Mouse (Mus musculus): ENCODE measurements around the gene Chst1. TPM values are rescaled to one million over a fixed set of nuclear protein-coding genes. Genes with fewer than 3 reads are reported as not detected.
A peak's percentile ranks its signal among the peaks of the same experiment; 100 is the strongest.

The Chst1 gene
- polyA plus RNA-seq, 1 experiment from 2014 or later: 0.15 TPM

DNA sequence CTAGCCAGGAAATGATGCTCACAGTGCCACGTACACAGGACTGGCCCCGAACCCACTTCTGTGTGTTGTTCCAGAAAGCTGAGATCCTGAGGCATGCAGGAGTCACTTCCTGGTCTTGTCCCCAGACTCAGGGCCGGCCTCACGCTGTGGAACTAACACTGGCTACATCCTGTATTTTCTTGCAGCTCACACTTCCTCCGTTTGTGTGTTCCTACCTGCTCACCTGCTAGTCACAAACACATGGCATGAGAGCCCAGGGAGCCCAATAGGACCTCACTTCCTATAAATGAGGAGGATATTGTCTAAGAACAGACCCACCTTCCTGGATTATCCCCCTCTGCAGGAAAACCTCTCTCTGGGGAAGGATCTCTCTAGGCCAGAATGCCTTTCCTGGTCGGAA, 18.5 kb downstream of the Chst1 start:
- no peak overlapping the region for H3K27ac ChIP-seq (ENCODE audit: low read length)
- 51% methylated on average over 6 of the region's 6 CpGs for WGBS (ENCODE audit: insufficient replicate concordance)
- no peak for ATAC-seq (ENCODE audit: low read depth)
- H3K4me2 ChIP-seq (ENCODE audit: low read depth, low read length): no peak overlapping the region
- H3K9ac ChIP-seq (ENCODE audit: low read depth, low read length): no peak overlapping the region
- no peak overlapping the region for H3K4me3 ChIP-seq (ENCODE audit: low read depth, low read length)
- H3K9me3 ChIP-seq (replicated peaks; ENCODE audit: control insufficient read depth, low read length): no peaks in the 10 kb centered on the region
- H3K27me3 ChIP-seq (ENCODE audit: control insufficient read depth, insufficient read depth, low read depth, low read length): no peaks in the 10 kb centered on the region
- H3K36me3 ChIP-seq (ENCODE audit: control insufficient read depth, insufficient read depth): no peaks in the 10 kb centered on the region
- H3K4me1 ChIP-seq (ENCODE audit: control insufficient read depth, low read depth, low read length): no peaks in the 10 kb centered on the region; the same call in none of the 2 replicates

DNA sequence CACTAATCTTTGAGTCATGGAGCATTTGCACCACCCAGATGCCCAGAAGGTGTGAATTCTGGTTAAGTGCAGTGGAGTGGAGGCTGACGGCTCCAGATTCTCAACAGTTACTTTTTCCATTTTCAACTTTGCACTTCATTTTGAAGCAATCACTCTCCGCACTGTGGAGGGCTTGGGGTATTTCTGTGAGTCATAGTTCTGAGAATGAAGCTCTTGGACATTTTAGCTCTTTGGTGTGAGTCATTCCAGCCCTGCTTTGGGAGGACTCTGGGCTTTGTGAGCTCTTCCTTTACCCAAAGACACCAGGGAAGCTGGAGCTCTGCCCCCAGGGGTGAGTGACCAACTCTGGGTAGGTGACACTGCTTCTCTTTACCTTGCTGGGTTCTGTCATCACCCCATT, 28.1 kb downstream of the Chst1 start:
- WGBS (ENCODE audit: insufficient replicate concordance): 56% methylated on average over 2 of the region's 2 CpGs
- Histone ChIP-seq H3K27ac (ENCODE audit: low read length) (no peak overlapping the region), H3K4me2 (ENCODE audit: low read depth, low read length) (no peak overlapping the region), H3K9ac (ENCODE audit: low read depth, low read length) (no peak overlapping the region), H3K4me3 (ENCODE audit: low read depth, low read length) (no peak overlapping the region), H3K27me3 (ENCODE audit: control insufficient read depth, insufficient read depth, low read depth, low read length) (no peaks in the 10 kb centered on the region), H3K4me1 (ENCODE audit: control insufficient read depth, low read depth, low read length) (no peaks in the 10 kb centered on the region), H3K9me3 (replicated peaks; ENCODE audit: control insufficient read depth, low read length) (no peaks in the 10 kb centered on the region), H3K36me3 (ENCODE audit: control insufficient read depth, insufficient read depth) (no peaks in the 10 kb centered on the region)
- ATAC-seq (ENCODE audit: low read depth): no peak

DNA sequence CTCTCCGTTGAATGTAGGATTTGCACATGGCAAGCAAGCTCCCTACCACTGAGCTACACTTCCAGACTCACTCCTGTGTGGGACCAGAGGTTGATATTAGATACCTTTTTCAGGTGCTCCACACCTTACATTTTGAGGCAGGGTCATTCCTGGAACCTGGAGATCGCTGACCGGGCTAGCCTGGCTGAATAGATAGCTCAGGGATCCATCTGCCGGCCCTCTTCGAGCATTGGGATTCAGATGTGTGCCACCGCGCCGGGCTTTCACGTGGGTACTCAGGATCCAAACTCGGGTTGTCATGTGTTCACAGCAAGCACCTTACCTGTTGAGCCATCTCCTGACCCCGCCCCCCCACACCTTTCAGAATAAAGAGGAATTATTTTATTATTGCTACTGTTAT, 31.3 kb downstream of the Chst1 start:
- H3K36me3 ChIP-seq (ENCODE audit: control insufficient read depth, insufficient read depth): no peaks in the 10 kb centered on the region
- no peak overlapping the region for H3K9ac ChIP-seq (ENCODE audit: low read depth, low read length)
- no peak for ATAC-seq (ENCODE audit: low read depth)
- H3K4me3 ChIP-seq (ENCODE audit: low read depth, low read length): no peak overlapping the region
- no peak overlapping the region for H3K27ac ChIP-seq (ENCODE audit: low read length)
- H3K4me2 ChIP-seq (ENCODE audit: low read depth, low read length): no peak overlapping the region
- H3K27me3 ChIP-seq (ENCODE audit: control insufficient read depth, insufficient read depth, low read depth, low read length): no peaks in the 10 kb centered on the region
- no peaks in the 10 kb centered on the region for H3K9me3 ChIP-seq (replicated peaks; ENCODE audit: control insufficient read depth, low read length)
- no peaks in the 10 kb centered on the region for H3K4me1 ChIP-seq (ENCODE audit: control insufficient read depth, low read depth, low read length)
- 77% methylated on average over 11 of the region's 11 CpGs for WGBS (ENCODE audit: insufficient replicate concordance)

DNA sequence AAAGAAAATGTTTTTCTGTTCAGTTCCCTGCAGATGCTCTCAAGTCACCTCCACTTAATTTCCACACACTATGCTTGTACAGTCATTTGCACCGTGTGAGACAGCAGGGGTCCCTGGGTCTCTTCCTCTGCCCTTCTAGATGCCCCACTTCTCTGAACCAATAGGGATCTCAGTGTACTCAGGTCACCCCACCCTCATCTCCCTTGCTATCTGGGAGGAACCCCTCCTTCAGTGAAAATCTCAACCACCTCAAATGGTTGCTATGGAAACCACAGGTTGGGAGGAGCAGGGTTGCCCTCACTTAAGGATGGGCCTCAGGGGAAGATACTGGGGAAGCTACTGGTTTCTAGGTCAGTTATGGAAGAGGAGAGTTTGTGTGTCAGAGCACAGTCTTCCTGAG, 32.5 kb downstream of the Chst1 start:
- Histone ChIP-seq H3K4me3 (ENCODE audit: low read depth, low read length) (no peak overlapping the region), H3K4me2 (ENCODE audit: low read depth, low read length) (no peak overlapping the region), H3K9me3 (replicated peaks; ENCODE audit: control insufficient read depth, low read length) (no peaks in the 10 kb centered on the region), H3K27ac (ENCODE audit: low read length) (no peak overlapping the region), H3K4me1 (ENCODE audit: control insufficient read depth, low read depth, low read length) (no peaks in the 10 kb centered on the region), H3K27me3 (ENCODE audit: control insufficient read depth, insufficient read depth, low read depth, low read length) (no peaks in the 10 kb centered on the region), H3K36me3 (ENCODE audit: control insufficient read depth, insufficient read depth) (no peaks in the 10 kb centered on the region), H3K9ac (ENCODE audit: low read depth, low read length) (no peak overlapping the region)
- WGBS (ENCODE audit: insufficient replicate concordance): 65% methylated on average over 1 of the region's 1 CpGs
- ATAC-seq (ENCODE audit: low read depth): no peak

DNA sequence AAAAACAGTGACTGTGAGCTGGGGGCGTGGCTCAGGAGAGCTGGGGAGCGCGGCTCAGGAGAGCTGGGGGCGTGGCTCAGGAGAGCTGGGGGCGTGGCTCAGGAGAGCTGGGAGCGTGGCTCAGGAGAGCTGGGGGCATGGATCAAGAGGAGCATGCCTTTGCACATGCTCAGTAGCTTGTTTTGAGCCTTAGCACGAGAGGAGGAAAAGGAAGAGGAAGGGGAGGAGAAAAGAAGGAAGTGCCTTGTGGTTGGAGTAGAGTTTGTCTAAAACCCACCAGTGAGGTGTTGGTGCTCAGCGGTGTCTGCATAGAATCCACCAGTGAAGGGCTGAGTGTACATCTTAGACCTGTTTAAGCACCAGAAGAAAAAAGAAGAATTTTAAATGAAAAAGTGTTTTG, 41.0 kb downstream of the Chst1 start:
- no peaks in the 10 kb centered on the region for H3K36me3 ChIP-seq (ENCODE audit: control insufficient read depth, insufficient read depth)
- H3K4me2 ChIP-seq (ENCODE audit: low read depth, low read length): no peak overlapping the region
- H3K4me3 ChIP-seq (ENCODE audit: low read depth, low read length): no peak overlapping the region
- H3K9ac ChIP-seq (ENCODE audit: low read depth, low read length): no peak overlapping the region
- H3K4me1 ChIP-seq (ENCODE audit: control insufficient read depth, low read depth, low read length): no peaks in the 10 kb centered on the region
- no peak for ATAC-seq (ENCODE audit: low read depth)
- no peaks in the 10 kb centered on the region for H3K27me3 ChIP-seq (ENCODE audit: control insufficient read depth, insufficient read depth, low read depth, low read length)
- 7% methylated on average over 8 of the region's 8 CpGs for WGBS (ENCODE audit: insufficient replicate concordance)
- no peaks in the 10 kb centered on the region for H3K9me3 ChIP-seq (replicated peaks; ENCODE audit: control insufficient read depth, low read length)
- H3K27ac ChIP-seq (ENCODE audit: low read length): no peak overlapping the region

DNA sequence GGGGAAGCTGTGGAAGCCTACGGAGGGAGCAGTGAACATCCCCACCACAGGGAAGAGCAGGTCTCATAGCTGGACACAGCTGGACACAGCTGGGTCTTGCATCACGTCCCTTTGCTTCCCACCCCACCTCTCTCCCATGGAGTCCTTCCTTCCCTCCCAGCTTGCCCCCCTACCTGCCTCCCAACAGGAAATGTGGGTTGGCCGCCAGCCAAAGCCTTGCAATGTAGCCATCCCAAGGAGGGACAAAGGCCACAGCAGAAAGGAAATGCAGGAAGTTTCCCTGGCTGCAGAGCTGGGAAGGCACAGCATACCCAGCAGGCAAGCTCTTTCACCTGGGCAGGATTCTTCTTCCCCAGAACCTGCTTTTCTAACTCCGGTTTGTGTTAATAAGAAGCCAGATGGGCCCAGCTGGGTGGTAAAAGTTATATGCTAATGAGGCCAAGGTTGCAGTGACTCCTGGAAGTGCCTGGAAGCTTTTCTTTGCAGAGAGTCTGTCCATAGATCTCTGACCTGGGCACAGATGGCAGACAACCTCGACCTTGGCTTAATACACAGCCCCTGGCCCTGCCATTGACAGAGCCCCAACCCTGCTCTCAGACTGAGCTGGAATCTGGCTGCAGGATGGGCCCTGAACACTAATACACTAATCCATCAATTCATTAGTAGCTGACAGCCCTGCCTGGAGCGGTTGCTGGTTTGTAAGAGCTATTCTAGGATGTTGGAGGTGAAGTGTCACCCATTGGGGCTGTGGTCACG, 46.0 kb downstream of the Chst1 start:
- H3K36me3 ChIP-seq (ENCODE audit: control insufficient read depth, insufficient read depth): no peaks in the 10 kb centered on the region
- H3K4me3 ChIP-seq (ENCODE audit: low read depth, low read length): no peak overlapping the region
- 51% methylated on average over 7 of the region's 7 CpGs for WGBS (ENCODE audit: insufficient replicate concordance)
- no peak overlapping the region for H3K27ac ChIP-seq (ENCODE audit: low read length)
- H3K4me2 ChIP-seq (ENCODE audit: low read depth, low read length): no peak overlapping the region
- H3K4me1 ChIP-seq (ENCODE audit: control insufficient read depth, low read depth, low read length): no peaks in the 10 kb centered on the region
- H3K9me3 ChIP-seq (replicated peaks; ENCODE audit: control insufficient read depth, low read length): no peaks in the 10 kb centered on the region
- no peak overlapping the region for H3K9ac ChIP-seq (ENCODE audit: low read depth, low read length)
- no peak for ATAC-seq (ENCODE audit: low read depth)
- H3K27me3 ChIP-seq (ENCODE audit: control insufficient read depth, insufficient read depth, low read depth, low read length): no peaks in the 10 kb centered on the region

DNA sequence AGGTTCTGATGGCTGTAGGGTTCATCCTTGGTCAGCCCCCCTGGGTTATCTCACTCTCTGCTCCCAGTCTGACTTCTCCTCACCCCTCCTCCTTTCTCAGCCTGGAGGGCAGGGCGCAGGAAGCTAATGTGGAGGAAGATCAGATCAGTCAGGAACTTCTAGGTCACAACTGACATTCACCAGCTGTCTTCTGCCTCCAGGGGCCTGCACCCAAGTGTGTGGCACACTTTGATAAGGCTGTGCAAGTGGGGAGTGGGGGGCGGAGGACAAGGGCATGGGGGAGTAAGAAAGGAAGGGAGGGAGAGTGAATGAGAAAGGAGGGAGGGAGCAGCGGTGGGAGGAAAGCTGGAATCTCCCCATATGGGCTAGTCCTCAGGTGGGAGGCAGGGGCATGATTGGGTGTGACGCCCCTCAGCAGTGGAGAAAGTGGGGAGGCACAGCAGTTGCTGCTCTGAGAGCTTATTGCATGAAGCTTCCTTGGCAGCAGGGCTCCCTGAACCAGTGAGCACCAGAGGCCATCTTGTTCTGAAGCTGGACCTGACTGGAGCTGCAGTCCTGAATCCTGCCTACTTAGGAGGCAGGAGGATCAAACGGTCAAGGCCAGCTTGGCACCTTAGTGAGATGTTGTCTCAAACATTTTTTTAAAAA, 49.8 kb downstream of the Chst1 start:
- Histone ChIP-seq H3K9me3 (replicated peaks; ENCODE audit: control insufficient read depth, low read length) (no peaks in the 10 kb centered on the region), H3K4me2 (ENCODE audit: low read depth, low read length) (no peak overlapping the region), H3K9ac (ENCODE audit: low read depth, low read length) (no peak overlapping the region), H3K27me3 (ENCODE audit: control insufficient read depth, insufficient read depth, low read depth, low read length) (no peaks in the 10 kb centered on the region), H3K4me3 (ENCODE audit: low read depth, low read length) (no peak overlapping the region), H3K4me1 (ENCODE audit: control insufficient read depth, low read depth, low read length) (no peaks in the 10 kb centered on the region), H3K27ac (ENCODE audit: low read length) (no peak overlapping the region), H3K36me3 (ENCODE audit: control insufficient read depth, insufficient read depth) (no peaks in the 10 kb centered on the region)
- WGBS (ENCODE audit: insufficient replicate concordance): 13% methylated on average over 5 of the region's 5 CpGs
- ATAC-seq (ENCODE audit: low read depth): peak; percentile 71

DNA sequence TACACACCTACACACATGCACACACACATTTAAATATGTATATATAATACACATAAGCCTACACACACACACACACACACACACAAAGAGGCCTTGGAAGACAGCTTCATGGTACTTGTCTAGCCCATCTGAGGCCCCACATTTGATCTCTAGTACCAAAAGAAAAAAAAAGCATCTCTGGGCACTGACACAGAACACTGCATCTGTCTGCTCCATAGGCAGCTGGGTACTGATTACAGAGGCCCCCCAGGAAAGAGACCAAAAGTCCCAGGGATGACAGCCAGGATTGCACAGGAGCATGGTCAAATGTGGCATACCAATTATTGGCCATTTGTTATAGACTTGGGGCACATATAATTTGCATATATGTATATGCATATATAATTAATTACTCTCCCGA, 50.9 kb downstream of the Chst1 start:
- Histone ChIP-seq H3K9ac (ENCODE audit: low read depth, low read length) (no peak overlapping the region), H3K4me3 (ENCODE audit: low read depth, low read length) (no peak overlapping the region), H3K4me1 (ENCODE audit: control insufficient read depth, low read depth, low read length) (no peaks in the 10 kb centered on the region), H3K4me2 (ENCODE audit: low read depth, low read length) (no peak overlapping the region), H3K27ac (ENCODE audit: low read length) (no peak overlapping the region), H3K27me3 (ENCODE audit: control insufficient read depth, insufficient read depth, low read depth, low read length) (no peaks in the 10 kb centered on the region), H3K36me3 (ENCODE audit: control insufficient read depth, insufficient read depth) (no peaks in the 10 kb centered on the region), H3K9me3 (replicated peaks; ENCODE audit: control insufficient read depth, low read length) (no peaks in the 10 kb centered on the region)
- no peak for ATAC-seq (ENCODE audit: low read depth)
- 38% methylated on average over 1 of the region's 1 CpGs for WGBS (ENCODE audit: insufficient replicate concordance)

DNA sequence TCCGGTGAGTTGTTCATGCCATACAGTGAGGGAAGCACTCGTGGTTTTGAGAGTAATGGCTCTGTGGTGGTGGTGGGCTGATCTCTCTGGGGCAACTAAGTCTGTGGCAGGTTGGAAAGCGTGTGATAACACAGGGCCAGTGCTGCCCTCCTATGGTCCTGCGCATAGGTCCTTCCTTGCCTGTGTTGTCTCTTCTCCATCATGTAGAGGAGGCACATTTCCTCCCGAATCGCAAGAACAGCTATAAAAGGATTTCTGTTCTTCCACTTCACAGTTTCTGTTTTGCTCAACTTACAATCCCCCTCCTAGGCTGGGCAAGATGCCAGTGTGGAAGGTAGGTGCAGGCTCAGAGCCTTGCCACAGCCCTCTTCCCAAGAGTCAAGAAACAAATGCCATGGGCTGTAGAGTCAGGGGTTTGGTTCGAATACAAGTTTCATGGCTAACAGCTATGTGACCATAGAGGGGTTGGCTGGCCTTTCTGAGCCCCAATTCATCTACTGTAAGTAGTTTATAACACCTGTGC, 51.8 kb downstream of the Chst1 start:
- Histone ChIP-seq H3K4me2 (ENCODE audit: low read depth, low read length) (no peak overlapping the region), H3K9ac (ENCODE audit: low read depth, low read length) (no peak overlapping the region), H3K36me3 (ENCODE audit: control insufficient read depth, insufficient read depth) (no peaks in the 10 kb centered on the region), H3K9me3 (replicated peaks; ENCODE audit: control insufficient read depth, low read length) (no peaks in the 10 kb centered on the region), H3K27me3 (ENCODE audit: control insufficient read depth, insufficient read depth, low read depth, low read length) (no peaks in the 10 kb centered on the region), H3K4me1 (ENCODE audit: control insufficient read depth, low read depth, low read length) (no peaks in the 10 kb centered on the region), H3K27ac (ENCODE audit: low read length) (no peak overlapping the region), H3K4me3 (ENCODE audit: low read depth, low read length) (no peak overlapping the region)
- WGBS (ENCODE audit: insufficient replicate concordance): 40% methylated on average over 7 of the region's 7 CpGs
- no peak for ATAC-seq (ENCODE audit: low read depth)

Data from liver, embryonic 16.5 days (tissue).